Mouse (Mus musculus): Measurements from ENCODE around the gene Gm16503. TPM values are rescaled to one million over a fixed set of nuclear protein-coding genes. Genes with fewer than 3 reads are reported as not detected.

The Gm16503 gene
- total RNA-seq (2023): under 1 TPM; 0.38 to 0.53 TPM

DNA sequence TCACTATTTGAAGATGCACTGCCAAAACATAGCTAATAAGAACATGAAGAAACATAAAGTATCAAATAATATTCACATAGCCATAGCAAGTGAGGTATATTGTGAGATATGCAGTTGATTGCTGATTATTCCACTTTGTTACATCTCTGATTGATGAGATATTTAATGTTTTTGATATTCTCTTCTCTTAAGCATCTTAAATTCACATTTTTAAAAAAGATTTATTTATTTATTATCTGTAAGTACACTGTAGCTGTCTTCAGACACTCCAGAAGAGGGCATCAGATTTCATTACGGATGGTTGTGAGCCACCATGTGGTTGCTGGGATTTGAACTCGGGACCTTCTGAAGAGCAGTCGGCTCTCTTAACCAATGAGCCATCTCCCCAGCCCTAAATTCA is at the start of gene Gm16503:
Gene Gm16503, plus strand, starts transcription at position 301 of the 400 bp plus-strand sequence.

DNA sequence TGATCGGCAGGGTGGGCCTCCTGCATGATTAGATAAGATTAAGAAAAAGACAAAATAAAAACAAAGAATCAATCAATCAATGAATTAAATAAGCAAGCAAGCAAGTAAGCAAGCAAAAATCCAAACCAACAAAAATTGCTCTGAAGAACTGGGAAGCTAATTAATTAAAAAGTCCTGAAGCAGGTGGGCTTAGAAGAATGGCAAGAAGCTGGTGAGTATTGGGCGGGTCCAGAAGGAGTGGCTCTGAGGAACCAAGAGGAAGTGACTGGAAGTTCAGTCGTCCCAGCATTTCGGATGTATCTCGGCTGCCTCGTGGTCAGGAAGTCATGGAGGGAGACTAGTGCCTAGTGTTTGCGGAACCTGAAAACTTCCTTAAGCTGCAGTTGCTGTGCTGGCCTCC is 47.9 kb upstream of the Gm16503 start, which contains the start of gene Zfp982:
Gene Zfp982, plus strand, starts transcription at position 301 of the 400 bp plus-strand sequence.

GRCm38 (mm10) chr4:147553071-147553470 is 13.1 kb downstream of the Gm16503 start, which contains the start of gene Zfp985:
Gene Zfp985, plus strand, starts transcription at chr4:147553277.

Other genes with a start within 250 kb of the Gm16503 start
- gene Zfp988, start 234.5 kb upstream of the Gm16503 start, total RNA-seq (2023): not detected
- gene Zfp978, start 178.9 kb upstream of the Gm16503 start, total RNA-seq (2023): under 1 TPM in 1 of 2 experiments, not detected in 1; 0.58 TPM
- not detected for gene Zfp982, start 47.8 kb upstream of the Gm16503 start, total RNA-seq (2023)
- under 1 TPM in 1 of 2 experiments, not detected in 1; 0.27 TPM for gene Zfp985, start 13.1 kb downstream of the Gm16503 start, total RNA-seq (2023)
- under 1 TPM in 1 of 2 experiments, not detected in 1; 0.61 TPM for gene Zfp979, start 102.3 kb downstream of the Gm16503 start, total RNA-seq (2023)
- gene Zfp534, start 162.3 kb downstream of the Gm16503 start, total RNA-seq (2023): 1 to 10 TPM in 1 of 2 experiments, under 1 TPM in 1; 0.92 to 1.3 TPM